Mouse (Mus musculus) cerebellum, postnatal 10 days (tissue): ENCODE measurements around the gene Tas2r135.

Experiments
- DNase-seq, 2 experiments: peaks; one replicate each; pipeline ENCODE4 v3.0.0; 2021; ENCODE audit warnings: mixed read lengths in 2 of 2

Tas2r135 gene

DNA sequence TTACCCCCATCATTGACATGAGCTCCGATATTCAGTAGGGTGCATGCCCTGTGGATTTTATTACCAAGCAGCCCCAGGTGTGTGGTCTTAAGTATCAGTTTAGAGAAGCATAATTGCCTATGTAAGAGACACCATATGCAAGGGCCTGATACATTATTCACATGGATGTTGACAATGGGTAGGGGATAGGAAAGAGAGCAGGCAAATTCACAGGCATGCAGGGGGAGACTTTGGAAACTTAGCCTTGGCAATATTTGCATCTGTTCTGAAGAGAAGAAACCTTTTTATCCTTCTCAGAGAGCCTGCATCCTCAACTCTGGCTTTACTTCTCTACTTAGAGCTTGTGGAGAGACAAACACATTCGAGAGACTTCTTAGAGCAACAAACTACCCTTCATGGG lies at the start of gene Tas2r135:
TSS of gene Tas2r135 (plus strand) at position 301 of the 400 bp plus-strand sequence.
- no peak for DNase-seq

- DNase-seq: no peak
These were observed 49.2 kb upstream of the Tas2r135 start for GRCm38 (mm10) chr6:42355794-42356600.

DNA sequence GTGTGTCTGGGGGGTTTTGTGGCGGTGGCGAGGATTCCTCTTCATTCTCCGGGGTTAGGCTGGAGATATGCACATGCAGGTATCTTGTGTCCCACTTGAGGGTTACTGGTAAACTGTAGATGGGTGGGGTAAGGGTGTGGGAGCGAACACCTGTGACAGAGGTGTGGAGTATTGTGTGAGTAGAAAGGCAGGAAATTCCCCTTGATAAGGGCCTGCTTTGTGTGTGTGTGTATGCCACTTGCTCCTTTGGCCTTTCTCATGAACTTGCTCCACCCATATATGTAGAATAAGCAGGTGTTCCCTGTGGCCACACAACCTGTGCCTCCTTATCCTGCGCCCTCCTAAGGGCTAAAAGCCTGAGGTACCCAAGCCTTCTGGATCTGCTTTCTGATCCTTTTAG lies 48.3 kb upstream of the Tas2r135 start:
- no peak for DNase-seq

- DNase-seq: no peak
These were observed 47.3 kb upstream of the Tas2r135 start for GRCm38 (mm10) chr6:42357901-42358300.

DNA sequence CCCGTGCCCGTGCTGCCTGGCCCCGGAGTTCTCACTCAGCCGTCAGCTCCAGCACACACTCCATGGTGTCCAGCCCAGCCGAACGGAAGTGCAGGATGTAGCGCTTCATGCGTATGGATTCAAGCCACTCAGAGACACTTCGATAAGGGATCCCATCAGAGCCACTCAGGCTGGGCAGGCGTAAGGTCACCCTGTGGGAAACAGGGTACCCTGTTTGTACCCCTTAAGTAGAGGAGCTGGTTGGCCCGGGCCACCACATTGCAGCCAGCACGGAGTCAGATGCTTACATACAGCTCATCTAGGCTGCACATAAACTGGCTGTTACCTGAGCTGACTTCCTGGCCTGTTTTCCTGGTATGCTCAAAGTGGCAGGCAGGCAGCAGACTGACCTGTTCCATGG lies 46.3 kb upstream of the Tas2r135 start:
- no peak for DNase-seq

DNA sequence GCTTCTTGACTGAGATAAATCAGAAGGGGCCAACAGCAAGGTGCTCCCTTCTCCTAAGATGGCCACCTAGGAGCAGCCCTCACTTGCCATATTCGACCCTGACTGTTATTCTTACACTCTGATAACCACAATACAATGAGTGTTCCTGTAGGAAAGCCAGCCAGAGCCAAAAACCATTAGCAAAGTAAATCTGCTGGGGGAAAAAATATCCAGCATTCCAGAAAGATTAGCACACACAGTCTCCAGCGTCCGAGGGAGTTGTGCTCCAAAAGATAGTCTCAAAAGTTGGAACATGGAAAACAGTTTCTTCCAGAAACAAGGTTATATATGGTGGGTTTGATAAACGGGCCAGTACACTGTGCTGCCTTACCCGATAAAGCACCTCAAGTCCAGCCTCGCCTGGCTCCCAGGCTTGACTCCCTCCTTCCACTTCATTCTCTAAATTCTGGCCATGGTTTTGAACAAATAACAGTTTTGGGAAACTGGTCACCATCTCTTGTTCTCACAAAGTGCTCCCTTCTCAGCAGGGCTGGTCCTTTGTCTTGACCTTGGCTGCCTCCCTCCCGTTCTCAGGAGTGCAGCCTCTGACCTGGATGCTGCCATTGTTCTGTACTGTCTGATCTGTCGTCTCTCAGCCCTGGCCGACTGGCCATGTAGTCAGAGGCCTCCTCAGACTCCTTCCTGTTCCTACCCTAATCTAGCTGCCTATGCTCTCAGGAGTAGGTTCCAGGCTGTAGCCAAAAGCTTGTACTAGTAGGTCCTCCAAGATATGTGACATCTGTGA lies 45.7 kb upstream of the Tas2r135 start:
- DNase-seq: no peak

- no peak for DNase-seq
These were observed 44.9 kb upstream of the Tas2r135 start for GRCm38 (mm10) chr6:42360231-42360840.

DNA sequence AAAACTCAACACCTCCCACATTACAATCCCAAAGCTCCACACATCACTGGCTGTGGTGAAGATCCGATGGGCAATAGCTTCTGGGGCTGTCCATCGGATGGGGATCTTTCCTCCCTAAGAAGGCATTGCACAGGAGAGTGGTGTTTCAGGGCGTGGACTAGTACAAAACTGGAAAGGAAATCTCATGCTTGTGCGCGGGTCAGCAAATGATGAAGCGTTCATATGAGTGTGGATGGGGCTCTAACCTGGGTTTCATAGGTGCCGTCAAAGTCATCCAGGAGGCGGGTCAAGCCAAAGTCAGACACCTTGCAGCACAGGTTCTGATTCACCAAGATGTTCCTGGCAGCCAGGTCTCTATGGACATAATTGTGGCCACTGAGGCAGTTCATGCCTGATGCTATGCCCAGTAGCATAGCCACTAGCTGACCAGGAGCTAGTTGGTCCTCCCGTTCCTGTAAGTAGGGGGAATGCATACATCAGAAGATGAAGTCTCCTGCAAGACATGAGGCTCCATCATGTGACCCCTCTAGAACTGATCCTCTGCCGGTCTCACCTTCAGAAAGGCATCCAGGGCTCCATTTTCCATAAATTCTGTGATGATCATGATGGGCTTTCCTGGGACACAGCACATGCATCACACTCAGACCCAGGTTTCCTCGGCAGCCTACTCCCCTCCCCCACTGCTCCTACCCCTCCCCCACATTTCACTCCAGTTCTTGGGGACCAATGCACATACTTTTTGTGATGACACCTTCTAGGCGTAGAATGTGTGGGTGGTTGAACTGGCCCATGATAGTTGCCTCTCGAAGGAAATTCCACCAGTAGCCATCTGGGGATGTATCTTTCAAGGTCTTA lies 44.0 kb upstream of the Tas2r135 start:
- no peak for DNase-seq

DNA sequence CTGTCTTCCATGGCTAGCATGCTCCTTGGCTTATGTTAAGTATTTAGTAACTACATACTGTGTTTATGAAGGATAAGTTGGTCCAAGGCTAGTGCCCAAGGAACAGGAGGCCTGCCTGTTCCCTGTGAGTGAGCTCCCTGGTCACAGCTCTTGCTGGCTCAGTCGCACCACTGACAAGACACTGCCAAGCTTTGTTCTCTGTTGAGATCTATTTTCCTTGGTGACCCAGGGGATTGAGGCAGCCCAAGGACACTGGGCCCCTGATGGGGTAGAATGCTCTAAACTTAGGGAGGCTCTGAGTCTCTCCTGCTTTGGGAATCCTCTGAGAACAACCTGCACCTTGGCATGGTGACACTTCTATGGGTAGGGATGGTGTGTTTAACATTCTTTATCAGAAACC lies 43.2 kb upstream of the Tas2r135 start:
- no peak for DNase-seq

DNA sequence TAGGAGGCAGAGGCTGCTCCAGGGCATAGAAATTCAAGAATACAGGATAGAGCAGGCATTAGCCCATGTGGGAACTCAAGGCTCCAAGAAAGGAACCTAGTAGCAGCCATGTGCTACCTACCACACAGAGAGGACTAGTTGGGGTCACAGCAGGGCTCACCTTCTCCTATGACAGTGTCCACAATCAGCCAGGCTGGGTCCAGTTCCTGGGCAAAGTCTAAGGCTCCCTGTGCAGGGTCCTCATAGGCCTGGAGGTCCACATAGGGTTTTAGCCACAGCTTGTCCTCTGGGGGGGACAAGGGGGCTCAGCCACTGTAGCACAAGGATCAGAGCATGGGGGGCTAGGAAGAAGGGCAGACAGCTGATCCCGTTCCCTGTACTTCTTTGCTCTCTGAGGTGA lies 42.7 kb upstream of the Tas2r135 start:
- no peak for DNase-seq

- no peak for DNase-seq
These were observed 42.3 kb upstream of the Tas2r135 start for GRCm38 (mm10) chr6:42362974-42363373.

- no peak for DNase-seq
These were observed 41.2 kb upstream of the Tas2r135 start for GRCm38 (mm10) chr6:42364066-42364465.

DNA sequence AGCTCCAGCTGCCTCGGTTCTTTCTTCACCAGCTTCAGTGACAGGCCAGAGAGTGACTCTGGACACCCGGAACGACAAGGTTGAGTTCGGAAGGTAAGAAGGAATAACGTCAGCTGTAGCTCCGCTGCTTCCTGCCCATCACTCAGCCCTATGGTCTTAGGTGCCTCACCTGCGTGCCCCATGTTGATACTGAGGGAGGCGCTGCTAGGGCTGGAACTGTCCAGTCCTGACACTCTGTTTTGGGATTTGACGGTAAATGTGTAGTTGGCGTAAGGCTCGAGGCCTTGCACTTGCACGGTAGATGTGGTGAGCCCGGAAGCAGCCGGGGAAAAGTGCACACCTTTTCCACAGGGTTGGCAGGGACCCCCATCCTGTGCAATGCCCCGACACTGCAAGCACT lies 40.6 kb upstream of the Tas2r135 start:
- DNase-seq: no peak

DNA sequence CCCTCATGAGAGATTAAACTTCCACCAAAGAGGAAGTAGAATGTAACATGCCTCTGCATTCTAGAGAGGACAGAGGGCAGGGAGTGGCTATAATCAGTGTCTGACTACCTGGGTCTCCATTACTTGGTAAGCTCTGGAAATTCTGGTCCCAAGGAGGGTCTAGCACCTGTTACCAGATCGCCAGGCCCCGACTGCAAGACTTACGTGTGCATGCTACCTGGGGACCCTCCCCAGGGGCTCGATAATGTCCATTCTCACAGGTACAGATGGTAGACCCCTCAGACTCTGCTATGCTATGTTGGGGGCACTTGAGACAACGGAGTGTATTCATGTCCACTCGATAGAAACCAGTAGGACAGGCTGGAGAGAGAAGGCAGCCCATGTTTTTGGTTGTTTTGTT lies 40.0 kb upstream of the Tas2r135 start:
- DNase-seq: no peak

DNA sequence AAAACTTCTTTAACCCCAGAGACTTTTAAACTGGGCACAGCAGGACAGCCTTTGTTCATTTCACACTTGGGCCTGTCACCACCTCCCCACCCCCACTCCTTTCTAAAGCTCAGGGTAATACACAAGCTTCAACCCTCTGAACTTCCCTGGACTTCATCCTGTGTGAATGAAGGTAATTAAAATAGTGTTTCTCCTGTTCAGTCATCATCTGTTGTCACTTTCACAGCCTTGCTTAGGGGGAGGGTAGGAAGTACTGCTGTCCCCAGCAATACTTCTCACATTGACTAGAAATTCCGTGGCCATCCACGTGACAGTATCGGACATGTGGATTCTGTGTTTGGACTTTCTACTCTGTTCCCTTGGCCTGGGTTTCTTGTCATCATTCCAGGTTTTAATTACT lies 35.4 kb upstream of the Tas2r135 start:
- no peak for DNase-seq

DNA sequence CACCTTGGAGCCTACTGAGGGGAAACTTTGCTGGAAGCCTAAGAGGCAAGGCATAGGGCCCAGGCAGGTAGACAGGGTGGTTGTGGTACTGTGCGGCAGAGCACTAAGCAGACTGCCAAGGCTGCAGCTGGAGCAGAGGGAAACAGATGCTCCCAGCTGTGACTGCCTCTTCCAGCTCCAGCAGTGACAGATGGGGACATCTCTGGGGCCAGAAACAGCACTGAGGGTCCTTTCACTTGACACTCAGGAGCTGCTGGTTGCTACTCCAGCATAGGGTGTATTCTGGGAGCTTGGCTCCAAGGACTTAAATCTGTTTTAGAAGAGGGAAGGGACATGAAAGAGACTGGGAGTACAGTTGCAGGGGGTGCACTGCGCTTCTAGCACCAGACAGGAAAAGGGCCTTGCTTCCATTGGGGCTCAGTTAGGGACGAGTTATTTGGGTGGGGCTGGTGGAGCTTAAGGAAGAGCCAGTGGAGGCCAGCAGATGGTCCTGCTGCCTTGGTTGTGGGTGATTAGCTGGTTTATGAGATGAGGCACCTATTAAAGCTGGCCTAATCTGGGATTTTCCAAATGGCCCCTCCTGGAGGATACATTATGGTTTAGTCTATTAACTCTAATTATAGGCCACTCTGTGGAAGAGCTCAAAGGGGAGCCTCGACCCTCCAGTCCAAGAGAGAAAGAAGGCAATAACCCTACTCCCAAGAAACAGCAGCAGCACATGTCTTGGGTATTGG lies 34.4 kb upstream of the Tas2r135 start:
- DNase-seq: no peak

DNA sequence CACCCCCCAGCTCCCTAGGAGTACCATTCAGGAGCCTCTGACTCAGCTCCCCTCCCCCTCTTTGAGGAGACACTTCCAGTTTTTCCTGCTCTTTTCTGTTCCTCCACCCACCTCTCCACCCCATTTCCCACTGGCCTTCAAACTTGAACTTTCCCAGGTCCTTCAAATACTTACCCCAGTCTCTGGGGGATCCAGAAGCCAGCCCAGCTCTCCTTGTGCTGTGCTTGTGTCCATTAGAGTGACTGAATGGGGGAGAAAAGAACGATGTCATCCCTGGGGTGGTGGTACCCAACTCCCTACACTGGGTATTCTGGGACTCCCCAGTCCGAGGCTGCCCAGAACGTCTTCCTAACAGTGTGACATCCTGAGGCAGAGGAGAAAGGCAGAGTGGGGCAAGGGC lies 33.2 kb upstream of the Tas2r135 start:
- DNase-seq: no peak

DNA sequence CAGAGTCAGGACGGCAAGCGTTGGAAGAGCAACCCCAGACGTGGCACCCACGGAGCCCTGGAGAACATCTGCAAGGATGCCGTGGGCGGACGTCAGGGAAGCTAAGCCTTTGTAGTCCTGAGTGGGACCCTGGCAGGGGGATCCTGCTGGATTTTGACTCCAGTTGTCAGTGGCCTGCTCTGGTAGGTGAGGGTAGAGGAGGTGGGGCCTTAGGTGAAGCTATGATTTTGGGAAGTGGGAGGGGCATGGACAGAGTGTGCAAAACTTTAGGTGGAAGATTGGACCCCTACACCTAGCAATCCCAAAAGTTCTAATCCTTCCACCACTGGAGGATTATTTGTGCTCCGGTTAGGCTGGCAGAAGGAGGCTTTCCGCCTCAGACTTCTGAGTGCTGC lies 32.8 kb upstream of the Tas2r135 start:
- DNase-seq: no peak

GRCm38 (mm10) chr6:42372816-42373547 lies 32.3 kb upstream of the Tas2r135 start, which contains the start of gene Epha1:
Gene Epha1 (minus strand): TSS chr6:42373268.
- peak; percentile 74 to 80 for DNase-seq

- no peak for DNase-seq
These were observed 31.4 kb upstream of the Tas2r135 start for GRCm38 (mm10) chr6:42373669-42374430.
